Mouse (Mus musculus): ENCODE data around the gene Ermap.

The Ermap gene

DNA sequence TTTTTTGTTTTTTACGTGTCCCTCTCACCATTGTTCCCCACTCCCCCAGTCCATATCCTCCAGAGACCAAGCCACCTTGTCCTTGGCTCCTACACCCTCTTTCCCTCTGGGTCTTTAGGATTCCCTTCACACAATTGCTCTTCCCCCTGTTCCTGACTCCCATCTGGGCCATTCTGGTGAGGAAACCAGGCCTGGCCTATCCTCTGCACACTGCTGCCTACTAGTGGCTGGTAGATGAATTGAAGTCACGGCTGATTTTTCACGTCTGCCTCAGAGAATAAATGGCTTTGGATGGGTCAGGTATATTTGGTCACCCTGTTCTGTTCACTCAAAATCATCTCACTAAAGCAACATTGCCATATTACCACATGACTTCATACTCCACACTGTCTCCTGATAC is 49.7 kb downstream of the Ermap start:
- DNase-seq (ENCODE audit: low read depth in 1 of 2, low spot score in 2 of 2): no peak

DNA sequence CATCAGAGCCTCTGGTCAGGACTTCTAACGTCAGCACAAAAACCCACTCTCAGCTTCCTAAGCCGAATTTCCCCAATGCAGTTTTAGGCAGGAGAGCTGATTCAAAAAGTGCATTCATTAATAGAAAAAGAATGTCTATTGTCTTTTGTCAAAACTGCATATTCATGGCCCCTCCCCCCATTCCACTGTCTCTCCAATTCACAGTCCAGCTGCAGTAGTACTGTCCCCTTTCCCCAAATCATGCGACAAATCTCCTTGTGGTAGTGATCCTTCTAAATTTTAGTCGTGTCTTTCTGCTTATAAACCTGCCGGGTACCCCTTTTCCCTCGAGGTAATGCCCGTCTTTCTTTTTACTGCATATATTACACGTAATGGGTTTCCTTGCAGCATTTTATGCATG is 51.0 kb downstream of the Ermap start:
- no peak for DNase-seq (ENCODE audit: low read depth in 1 of 2, low spot score in 2 of 2)

DNA sequence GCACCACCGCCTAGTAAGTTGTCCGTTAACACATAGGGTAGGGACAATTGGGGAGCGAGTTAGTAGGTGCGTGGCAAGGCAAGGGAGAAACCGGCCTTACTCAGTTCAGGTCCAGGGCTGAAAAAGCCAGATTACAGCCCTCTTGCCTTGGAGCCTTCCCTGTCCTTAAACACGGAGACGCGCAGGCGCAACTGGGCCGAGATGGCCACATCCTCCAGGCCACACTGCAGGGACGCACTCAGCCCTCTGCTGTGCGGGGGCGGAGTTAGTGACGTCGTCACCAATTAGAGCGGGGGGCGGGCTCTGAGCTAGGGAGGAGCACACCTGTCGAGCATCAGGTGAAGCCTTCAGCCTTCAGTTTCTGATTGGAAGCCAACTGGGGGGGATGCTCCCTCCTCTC is 51.6 kb downstream of the Ermap start:
- no peak for DNase-seq (ENCODE audit: low read depth in 1 of 2, low spot score in 2 of 2)

DNA sequence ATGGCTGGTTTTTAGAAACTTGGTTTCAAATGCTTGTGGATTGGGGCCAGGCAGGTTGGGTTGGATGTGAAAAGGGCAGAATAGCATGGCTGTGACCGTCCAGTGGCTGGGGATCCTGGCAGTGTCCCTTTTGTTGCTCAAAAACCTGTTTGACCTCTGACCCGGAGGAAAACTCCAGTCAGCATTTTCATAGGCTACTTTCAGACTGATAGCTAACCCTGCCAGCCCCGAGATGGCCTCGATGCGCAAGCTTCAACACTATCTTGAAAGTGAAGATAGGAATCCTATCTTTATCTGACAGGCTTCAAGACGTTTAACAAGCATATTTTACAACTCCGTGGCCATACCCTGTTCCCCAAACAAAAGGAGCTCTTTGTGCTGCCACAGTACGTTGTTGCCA is 52.5 kb downstream of the Ermap start:
- DNase-seq (ENCODE audit: low read depth in 1 of 2, low spot score in 2 of 2): no peak

DNA sequence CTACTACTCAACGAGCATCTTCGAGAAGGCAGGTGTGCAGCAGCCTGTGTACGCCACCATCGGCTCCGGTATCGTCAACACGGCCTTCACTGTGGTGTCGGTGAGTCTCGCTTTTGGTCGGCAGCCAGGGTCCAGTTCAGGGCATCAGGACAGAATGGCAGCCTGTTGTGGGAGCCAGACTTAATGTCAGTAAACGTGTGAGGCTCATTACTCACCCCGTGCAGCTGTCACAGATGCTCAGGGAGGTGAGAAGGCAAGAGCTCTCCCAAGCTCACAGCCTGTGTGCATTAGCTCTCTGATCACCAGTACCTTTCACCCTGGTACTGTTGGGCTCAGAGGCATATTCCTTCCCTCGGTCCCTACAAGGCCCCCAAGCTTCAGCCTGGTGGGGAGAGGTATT is 56.0 kb downstream of the Ermap start:
- DNase-seq (ENCODE audit: low read depth in 1 of 2, low spot score in 2 of 2): no peak

DNA sequence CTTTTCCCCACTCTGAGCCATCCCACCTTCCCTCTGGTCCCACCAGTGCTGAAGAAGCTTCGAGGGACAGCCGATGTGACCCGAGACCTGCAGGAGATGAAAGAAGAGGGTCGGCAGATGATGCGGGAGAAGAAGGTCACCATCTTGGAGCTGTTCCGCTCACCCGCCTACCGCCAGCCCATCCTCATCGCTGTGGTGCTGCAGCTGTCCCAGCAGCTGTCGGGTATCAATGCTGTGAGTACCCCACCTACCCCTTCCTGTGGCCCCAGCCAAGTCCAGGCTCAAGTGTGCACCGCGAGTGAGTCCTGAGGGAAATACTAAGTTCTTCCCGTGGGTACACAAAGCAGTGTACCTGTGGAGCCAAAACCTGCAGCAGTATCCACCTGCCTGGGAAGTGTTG is 56.5 kb downstream of the Ermap start:
- no peak for DNase-seq (ENCODE audit: low read depth in 1 of 2, low spot score in 2 of 2)

DNA sequence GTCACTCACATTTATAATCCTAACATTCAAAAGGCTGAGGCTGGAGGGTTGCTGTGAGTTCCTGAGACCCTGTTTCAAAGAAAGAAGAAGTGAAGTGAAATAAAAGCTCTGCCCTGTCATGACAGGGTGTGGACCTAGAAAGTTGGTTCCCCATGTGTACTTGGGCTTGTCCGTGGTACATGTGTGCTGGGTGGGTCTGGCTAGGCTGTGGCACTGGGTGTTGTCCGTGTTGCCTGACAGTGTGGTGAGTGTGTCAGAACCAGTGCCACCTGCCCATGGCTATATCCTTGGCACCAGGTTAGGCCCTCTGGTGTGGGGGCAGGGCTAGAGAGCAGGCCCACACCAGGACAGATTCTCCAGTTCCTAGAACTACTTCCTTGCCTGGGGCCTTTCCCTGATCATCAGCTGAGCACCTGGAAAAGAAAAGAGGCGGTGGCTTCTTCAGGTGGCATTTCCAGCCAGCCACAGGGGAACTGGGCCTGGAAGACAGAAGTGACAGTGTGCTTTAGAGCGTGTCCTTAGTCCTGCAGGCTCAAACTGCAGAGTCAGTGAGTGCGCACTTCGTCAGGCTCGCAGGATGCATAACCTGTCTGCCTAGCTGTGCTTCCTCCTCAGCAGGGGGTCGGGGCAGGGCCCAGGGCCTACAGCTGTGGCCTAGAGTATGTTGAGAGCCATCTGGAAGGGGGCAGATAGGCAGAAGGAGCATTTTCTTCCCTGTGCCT is 58.5 kb downstream of the Ermap start:
- DNase-seq (ENCODE audit: low read depth in 1 of 2, low spot score in 2 of 2): no peak

DNA sequence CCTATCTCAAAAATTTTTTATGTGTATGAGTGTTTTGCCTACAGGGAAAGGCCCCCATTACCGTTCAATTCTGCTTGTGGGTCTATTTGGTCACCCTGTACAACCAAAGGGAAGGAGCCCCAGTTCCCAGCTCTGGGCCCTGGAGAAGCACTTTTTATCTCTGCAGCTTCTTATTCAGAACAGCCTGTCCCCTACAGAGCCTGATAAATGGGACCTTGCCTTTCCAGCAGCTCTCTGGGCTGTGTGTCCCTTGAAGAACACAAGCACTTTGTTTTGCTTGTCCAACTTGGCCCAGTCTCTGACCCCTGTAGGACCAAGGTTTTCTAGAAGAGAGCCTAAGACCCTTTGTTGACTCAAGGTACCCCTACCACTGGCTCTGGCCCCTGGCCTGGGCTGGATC is 60.7 kb downstream of the Ermap start:
- no peak for DNase-seq (ENCODE audit: low read depth in 1 of 2, low spot score in 2 of 2)

DNA sequence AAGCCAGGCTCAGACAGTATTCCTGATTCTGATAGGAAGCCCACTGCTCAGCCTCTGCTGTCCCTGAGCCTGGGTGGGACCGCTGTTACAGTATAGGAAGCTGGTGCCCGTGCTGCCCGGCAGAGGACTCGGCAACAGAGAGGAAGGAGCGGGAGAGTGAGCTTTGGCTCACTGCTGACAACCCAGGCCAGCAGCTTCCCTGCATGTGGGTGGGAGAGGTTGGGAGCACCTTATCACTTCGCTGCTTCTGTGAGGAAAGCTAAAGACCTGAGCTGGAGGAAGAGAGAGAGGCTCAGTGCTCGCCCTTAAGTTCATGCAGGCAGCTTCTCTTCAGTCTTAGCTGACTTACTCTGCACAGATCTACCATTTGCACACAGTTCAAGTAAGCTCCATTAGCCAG is 61.3 kb downstream of the Ermap start:
- no peak for DNase-seq (ENCODE audit: low read depth in 1 of 2, low spot score in 2 of 2)

DNA sequence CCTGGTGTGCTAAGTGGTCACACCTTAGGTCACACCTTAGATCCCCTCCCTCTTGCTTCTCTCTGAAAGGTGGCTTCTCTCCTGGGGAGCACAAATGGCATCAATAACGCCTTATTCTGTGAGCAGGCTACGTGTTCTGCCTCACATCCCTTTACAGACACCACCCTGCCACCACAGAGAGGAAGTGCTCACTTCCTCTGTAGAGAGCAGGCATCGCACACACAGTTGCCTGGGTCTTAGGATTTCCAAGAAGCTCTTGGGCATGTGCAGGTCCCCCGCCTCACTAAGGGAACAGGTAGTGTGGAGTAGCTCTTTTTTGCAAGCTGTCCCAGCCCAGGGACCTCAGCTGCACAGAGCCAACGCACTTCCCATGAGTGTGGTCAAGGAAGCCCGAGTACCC is 62.6 kb downstream of the Ermap start:
- peak; percentile 63 to 67 for DNase-seq (ENCODE audit: low read depth in 1 of 2, low spot score in 2 of 2)

DNA sequence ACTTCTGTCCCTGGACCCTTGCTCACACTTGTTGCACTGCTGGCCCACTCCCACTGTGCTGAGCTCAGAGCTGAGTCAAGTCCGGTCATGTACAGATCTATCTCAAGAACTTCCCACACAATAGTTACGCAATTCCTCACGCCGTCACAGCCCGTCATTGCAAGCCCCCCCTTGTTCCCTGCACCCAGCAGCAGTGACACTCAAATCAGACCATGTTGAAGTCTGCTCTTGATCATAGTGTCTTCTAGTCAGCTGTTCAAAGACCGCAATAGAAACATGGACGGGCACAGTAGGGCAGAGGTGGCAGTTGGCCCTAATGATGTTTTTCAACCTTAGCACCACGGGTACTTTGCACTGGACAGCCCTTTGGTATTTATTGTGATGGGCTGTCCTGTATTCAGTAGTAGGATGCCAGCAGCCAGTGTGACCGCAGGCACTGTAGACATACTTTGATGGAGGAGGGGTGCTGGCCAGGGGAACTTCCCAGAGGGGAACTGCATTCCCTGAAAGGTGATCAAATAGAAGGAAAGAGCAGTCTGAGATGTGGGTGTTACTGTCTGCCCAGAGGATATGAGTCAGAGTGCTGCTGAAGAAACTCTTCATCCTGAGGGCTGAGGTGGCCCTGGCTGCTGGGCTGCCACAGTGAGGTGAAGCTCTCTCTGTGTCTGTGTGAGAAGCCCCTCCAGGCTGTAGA is 64.1 kb downstream of the Ermap start:
- peak in 1 of 2 experiments; percentile 54 for DNase-seq (ENCODE audit: low read depth in 1 of 2, low spot score in 2 of 2)

Data from monocyte, adult 2 months (primary cell).